Mouse (Mus musculus) fat pad, adult 2 months (tissue): ENCODE data around the gene H2-DMb1.

Experiments
- DNase-seq: peaks from one replicate; pipeline ENCODE4 v3.0.0-alpha.2; 2011; ENCODE audit warnings: low read depth, low spot score; ENCODE audit errors: extremely low read depth

Gene H2-DMb1

GRCm38 (mm10) chr17:34207866-34208265 lies 55.0 kb downstream of the H2-DMb1 start:
- no peak for DNase-seq

GRCm38 (mm10) chr17:34208421-34208820 lies 55.5 kb downstream of the H2-DMb1 start:
- no peak for DNase-seq

GRCm38 (mm10) chr17:34209680-34210079 lies 56.8 kb downstream of the H2-DMb1 start:
- DNase-seq = no peak
